ENCODE assay signal across 8 mouse cellular contexts in the genomic region with DNA sequence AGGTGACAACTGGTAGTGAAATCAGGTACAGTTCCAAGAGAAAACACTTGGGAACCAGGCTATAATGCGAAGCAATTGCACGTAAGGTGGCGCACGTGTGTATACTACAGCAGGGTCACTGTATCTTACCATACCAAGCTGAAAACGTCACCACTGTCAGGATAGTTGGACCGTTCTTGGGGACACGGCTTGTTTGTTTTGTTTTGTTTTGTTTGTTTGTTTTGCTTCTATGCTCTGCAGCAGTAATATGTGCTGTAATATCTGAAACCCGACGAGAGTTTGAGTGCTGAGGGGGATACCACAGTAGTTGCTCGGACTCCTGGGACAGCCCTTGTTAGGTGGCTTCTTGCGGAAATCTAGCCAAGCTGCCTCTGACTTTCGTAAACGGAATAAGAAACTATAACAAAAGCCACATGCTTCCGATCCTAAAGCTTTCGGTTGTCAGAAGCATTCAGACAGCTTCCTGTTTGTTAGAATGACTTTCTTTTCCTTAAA. TPM values are rescaled to one million over a fixed set of nuclear protein-coding genes. Genes with fewer than 3 reads are reported as not detected.
DNase-seq lines count a peak whose midpoint lies in the region; ATAC-seq and TF ChIP-seq lines count a peak whose summit lies in the region.

No protein-coding gene starts in this region.

- peak overlapping the region; percentile 77 for H3K4me2 ChIP-seq in forebrain, postnatal 0 days (ENCODE audit: low read depth)
- peak overlapping the region; percentile 79 for H3K4me2 ChIP-seq in intestine, embryonic 15.5 days (replicated peaks)
- H3K4me2 ChIP-seq in lung, embryonic 15.5 days: peak overlapping the region; percentile 80

- no peaks in the 10 kb centered on the region for H3K9me3 ChIP-seq in forebrain, postnatal 0 days (ENCODE audit: low read length)
- H3K9me3 ChIP-seq in intestine, embryonic 15.5 days: no peaks in the 10 kb centered on the region
- H3K9me3 ChIP-seq in lung, embryonic 15.5 days: no peaks in the 10 kb centered on the region

- POLR2A ChIA-PET in Patski (lab: Charles Lee): interaction anchor here (0.7 to 2.1 kb wide), 6 partner anchors 12 to 173 kb away, joined by 3 to 5 read pairs (median 4); no protein-coding TSS in a partner anchor

- H3K36me3 ChIP-seq in forebrain, postnatal 0 days (ENCODE audit: insufficient read depth): peaks cover 22% of the 10 kb centered on the region
- 0 out of 2 replicates have a peak, but pooled peaks cover 11% of the 10 kb centered on the region for H3K36me3 ChIP-seq in intestine, embryonic 15.5 days
- peaks cover 21% of the 10 kb centered on the region for H3K36me3 ChIP-seq in lung, embryonic 15.5 days
- H3K36me3 ChIP-seq in spleen, adult 2 months (ENCODE audit: control insufficient read depth, insufficient read depth, low read length): peaks cover 15% of the 10 kb centered on the region

- WGBS in forebrain, postnatal 0 days: 4% methylated on average over 15 of the region's 15 CpGs
- WGBS in intestine, embryonic 15.5 days: 8% methylated on average over 15 of the region's 15 CpGs
- WGBS in lung, embryonic 15.5 days: 5% methylated on average over 15 of the region's 15 CpGs
- WGBS in spleen, adult 2 months: under 1% methylated on average over 15 of the region's 15 CpGs

- TF ChIP-seq CTCF in Patski (IDR thresholded peaks at IDR 0.05): no peak
- peak; percentile 66 for TF ChIP-seq CTCF in forebrain, postnatal 0 days (IDR thresholded peaks at IDR 0.05; ENCODE audit: low read depth)
- no peak for TF ChIP-seq CTCF in spleen, adult 2 months (IDR thresholded peaks at IDR 0.05; ENCODE audit: extremely low read depth, insufficient read depth, insufficient read length, insufficient replicate concordance)

- DNase-seq in adrenal gland, postnatal 14 days: peak; percentile 17
- no peak for DNase-seq in adrenal gland, postnatal 4 days (ENCODE audit: low spot score in 2 of 2)
- no peak for DNase-seq in Patski (ENCODE audit: low read depth, low spot score)
- DNase-seq in forebrain, postnatal 0 days: no peak
- peak; percentile 27 to 31 for DNase-seq in spleen, adult 2 months (ENCODE audit: low read depth in 1 of 2, low spot score in 2 of 2)
- DNase-seq in adrenal gland, adult (ENCODE audit: inconsistent age in 2 of 2, low spot score in 1 of 2): no peak

- no peak for TF ChIP-seq POLR2A in spleen, adult 2 months (IDR thresholded peaks at IDR 0.05; ENCODE audit: low read depth, low read length)

- no peaks in the 10 kb centered on the region for H3K27me3 ChIP-seq in Patski
- H3K27me3 ChIP-seq in forebrain, postnatal 0 days (ENCODE audit: insufficient read depth, low read length): no peaks in the 10 kb centered on the region
- H3K27me3 ChIP-seq in intestine, embryonic 15.5 days (replicated peaks): no peaks in the 10 kb centered on the region
- H3K27me3 ChIP-seq in lung, embryonic 15.5 days: no peaks in the 10 kb centered on the region
- no peaks in the 10 kb centered on the region for H3K27me3 ChIP-seq in spleen, adult 2 months (ENCODE audit: control insufficient read depth, insufficient read depth, low read length)

- ATAC-seq in Patski: peak; percentile 70
- peak; percentile 69 for ATAC-seq in forebrain, postnatal 0 days
- ATAC-seq in intestine, embryonic 15.5 days: peak; percentile 78
- peak; percentile 66 for ATAC-seq in lung, embryonic 15.5 days (ENCODE audit: borderline replicate concordance, extremely low read depth, low FRiP score, low TSS enrichment)

- H3K9ac ChIP-seq in forebrain, postnatal 0 days: peak overlapping the region; percentile 33; the same call in 1 of the 2 replicates
- H3K9ac ChIP-seq in intestine, embryonic 15.5 days: 0 out of 2 replicates have a peak overlapping the region, but pooled peaks have one; percentile 11
- H3K9ac ChIP-seq in lung, embryonic 15.5 days: peak overlapping the region; percentile 40

- CTCF ChIA-PET in Patski (lab: Charles Lee): interaction anchor here (0.7 to 3.0 kb wide), 27 partner anchors 9 to 181 kb away, joined by 3 to 14 read pairs (median 4); partner anchors contain the start of genes Sars and Taf13

- H3K4me1 ChIP-seq in forebrain, postnatal 0 days (ENCODE audit: insufficient read depth): no peaks in the 10 kb centered on the region
- H3K4me1 ChIP-seq in intestine, embryonic 15.5 days (replicated peaks): no peaks in the 10 kb centered on the region
- H3K4me1 ChIP-seq in lung, embryonic 15.5 days: peaks cover 21% of the 10 kb centered on the region
- peaks cover 2% of the 10 kb centered on the region; the same call in 1 of the 2 replicates for H3K4me1 ChIP-seq in spleen, adult 2 months (ENCODE audit: control insufficient read depth, insufficient read depth, insufficient read length)

- peak overlapping the region; percentile 77 for H3K27ac ChIP-seq in forebrain, postnatal 0 days (ENCODE audit: low read depth, low read length)
- peak overlapping the region; percentile 88 for H3K27ac ChIP-seq in intestine, embryonic 15.5 days
- peak overlapping the region; percentile 94 for H3K27ac ChIP-seq in lung, embryonic 15.5 days
- H3K27ac ChIP-seq in spleen, adult 2 months (ENCODE audit: insufficient read depth, low read length): peak overlapping the region; percentile 77

- H3K4me3 ChIP-seq in forebrain, postnatal 0 days (ENCODE audit: low read depth, low read length): peak overlapping the region; percentile 83
- H3K4me3 ChIP-seq in intestine, embryonic 15.5 days (replicated peaks): peak overlapping the region; percentile 73
- peak overlapping the region; percentile 85 for H3K4me3 ChIP-seq in lung, embryonic 15.5 days
- peak overlapping the region; percentile 29 for H3K4me3 ChIP-seq in spleen, adult 2 months (ENCODE audit: extremely low read depth, insufficient read depth, insufficient read length)

- in situ Hi-C loops in Patski (cut with MboI; ENCODE audit: low pct_unique_long_range_greater_than_20kb): loop anchor here (5.0 kb wide), 2 partner anchors 161 to 286 kb away; no protein-coding TSS in a partner anchor

RNA-seq across cellular contexts. Expression of gene Tmem167b, which starts 0.6 kb away (rescaled TPM):
- total RNA-seq in adrenal gland, postnatal 14 days (2021): 41.3 and 43.1 TPM in 2 replicates
- 10 to 100 TPM; 50.9 to 51.0 TPM for total RNA-seq in adrenal gland, postnatal 4 days (2021)
- 82.3 TPM for polyA plus RNA-seq in Patski (2021)
- total RNA-seq in forebrain, postnatal 0 days (2014; rRNA removed): 59.6 and 70.2 TPM in 2 replicates
- 42.5 and 50.0 TPM in 2 replicates for polyA plus RNA-seq in forebrain, postnatal 0 days (2015; fragmentation: Nextera tagmentation; extraction: Ambion mirVana)
- 34.3 and 35.5 TPM in 2 replicates for polyA plus RNA-seq in intestine, embryonic 15.5 days (2015; fragmentation: Nextera tagmentation; extraction: Ambion mirVana)
- 43.1 and 43.3 TPM in 2 replicates for polyA plus RNA-seq in lung, embryonic 15.5 days (2015; fragmentation: Nextera tagmentation; extraction: Ambion mirVana)
- 2.4 and 2.6 TPM in 2 replicates for polyA plus RNA-seq in spleen, adult 2 months (2012; rRNA removed)

RNA-seq across cellular contexts. Expression of gene Taf13, which starts 8.7 kb away (rescaled TPM):
- total RNA-seq in adrenal gland, postnatal 14 days (2021): 23.5 and 29.5 TPM in 2 replicates
- total RNA-seq in adrenal gland, postnatal 4 days (2021): 10 to 100 TPM; 18.2 to 25.2 TPM
- polyA plus RNA-seq in Patski (2021): 44.7 TPM
- 10.8 and 13.8 TPM in 2 replicates for total RNA-seq in forebrain, postnatal 0 days (2014; rRNA removed)
- 41.0 and 46.4 TPM in 2 replicates for polyA plus RNA-seq in forebrain, postnatal 0 days (2015; fragmentation: Nextera tagmentation; extraction: Ambion mirVana)
- 38.4 and 39.4 TPM in 2 replicates for polyA plus RNA-seq in intestine, embryonic 15.5 days (2015; fragmentation: Nextera tagmentation; extraction: Ambion mirVana)
- 40.3 and 44.6 TPM in 2 replicates for polyA plus RNA-seq in lung, embryonic 15.5 days (2015; fragmentation: Nextera tagmentation; extraction: Ambion mirVana)
- 1.2 and 1.3 TPM in 2 replicates for polyA plus RNA-seq in spleen, adult 2 months (2012; rRNA removed)

RNA-seq across cellular contexts. Expression of gene 5330417C22Rik, which starts 26.5 kb away (rescaled TPM):
- total RNA-seq in adrenal gland, postnatal 14 days (2021): 1.5 and 4.7 TPM in 2 replicates
- total RNA-seq in adrenal gland, postnatal 4 days (2021): 1 to 10 TPM; 3.6 to 8.0 TPM
- 0.17 TPM for polyA plus RNA-seq in Patski (2021)
- total RNA-seq in forebrain, postnatal 0 days (2014; rRNA removed): 9.2 and 11.5 TPM in 2 replicates
- 16.6 and 17.5 TPM in 2 replicates for polyA plus RNA-seq in forebrain, postnatal 0 days (2015; fragmentation: Nextera tagmentation; extraction: Ambion mirVana)
- 17.1 and 26.7 TPM in 2 replicates for polyA plus RNA-seq in intestine, embryonic 15.5 days (2015; fragmentation: Nextera tagmentation; extraction: Ambion mirVana)
- 16.4 and 16.6 TPM in 2 replicates for polyA plus RNA-seq in lung, embryonic 15.5 days (2015; fragmentation: Nextera tagmentation; extraction: Ambion mirVana)
- 2.2 and 2.5 TPM in 2 replicates for polyA plus RNA-seq in spleen, adult 2 months (2012; rRNA removed)

RNA-seq across cellular contexts. Expression of gene Wdr47, which starts 28.3 kb away (rescaled TPM):
- 6.2 and 8.0 TPM in 2 replicates for total RNA-seq in adrenal gland, postnatal 14 days (2021)
- 10 to 100 TPM; 10.8 to 11.4 TPM for total RNA-seq in adrenal gland, postnatal 4 days (2021)
- polyA plus RNA-seq in Patski (2021): 25.7 TPM
- 107 and 110 TPM in 2 replicates for total RNA-seq in forebrain, postnatal 0 days (2014; rRNA removed)
- polyA plus RNA-seq in forebrain, postnatal 0 days (2015; fragmentation: Nextera tagmentation; extraction: Ambion mirVana): 72.4 and 90.1 TPM in 2 replicates
- polyA plus RNA-seq in intestine, embryonic 15.5 days (2015; fragmentation: Nextera tagmentation; extraction: Ambion mirVana): 7.0 and 8.7 TPM in 2 replicates
- 10.4 and 10.8 TPM in 2 replicates for polyA plus RNA-seq in lung, embryonic 15.5 days (2015; fragmentation: Nextera tagmentation; extraction: Ambion mirVana)
- 2.6 and 2.9 TPM in 2 replicates for polyA plus RNA-seq in spleen, adult 2 months (2012; rRNA removed)

RNA-seq across cellular contexts. Expression of gene 1700013F07Rik, which starts 28.9 kb away (rescaled TPM):
- total RNA-seq in adrenal gland, postnatal 14 days (2021): not detected in 2 replicates
- not detected for total RNA-seq in adrenal gland, postnatal 4 days (2021)
- polyA plus RNA-seq in Patski (2021): 3.6 TPM
- total RNA-seq in forebrain, postnatal 0 days (2014; rRNA removed): 0.85 and 1.8 TPM in 2 replicates
- 3.0 and 4.5 TPM in 2 replicates for polyA plus RNA-seq in forebrain, postnatal 0 days (2015; fragmentation: Nextera tagmentation; extraction: Ambion mirVana)
- polyA plus RNA-seq in intestine, embryonic 15.5 days (2015; fragmentation: Nextera tagmentation; extraction: Ambion mirVana): 0.34 TPM in 1 of 2 replicates, not detected in the other
- polyA plus RNA-seq in lung, embryonic 15.5 days (2015; fragmentation: Nextera tagmentation; extraction: Ambion mirVana): 0.99 and 1.1 TPM in 2 replicates
- polyA plus RNA-seq in spleen, adult 2 months (2012; rRNA removed): not detected in 2 replicates

Comparison
In these comparisons a context has a peak if more than half of its experiments do, and no peak if none do; other contexts are left out.
1. DNase-seq: peak in adrenal gland, postnatal 14 days (single experiment) and spleen, adult 2 months (2 of 2); none in adrenal gland, postnatal 4 days (0 of 2), Patski (single experiment), forebrain, postnatal 0 days (single experiment) and adrenal gland, adult (0 of 2).
2. H3K4me3 ChIP-seq: peak in every context shown above with its lines; median percentile 85 in lung, embryonic 15.5 days; 83 in forebrain, postnatal 0 days; 73 in intestine, embryonic 15.5 days; 29 in spleen, adult 2 months.
3. RNA of gene Taf13, which starts 8.7 kb away (polyA plus RNA-seq): 41.0 to 46.4 TPM in forebrain, postnatal 0 days, 44.7 TPM in Patski (single experiment), 40.3 to 44.6 TPM in lung, embryonic 15.5 days and 38.4 to 39.4 TPM in intestine, embryonic 15.5 days; 1.2 to 1.3 TPM in spleen, adult 2 months; every median in the first group is over 10 times any median in the second.
4. Peak in every context shown above with its lines, with median percentiles within 50 percentile points of each other: ATAC-seq, H3K27ac ChIP-seq, H3K4me2 ChIP-seq and H3K9ac ChIP-seq.